13 mouse cellular contexts compared by ENCODE assay signal in genomic region chr2:69035457-69035856, GRCm38 (mm10).
"Had no signal": no experiment of that assay in that cellular context is flagged by ENCODE, and none has a peak within 500 bp of the region (broad histone marks: within the 10 kb centered on the region; RNA-seq: fewer than 3 reads in every experiment).

No protein-coding gene starts in this region.

- H3K4me1 ChIP-seq: limb, embryonic 15.5 days; liver, embryonic 12.5 days had no signal

- H3K36me3 ChIP-seq: limb, embryonic 15.5 days; liver, embryonic 12.5 days; midbrain, embryonic 13.5 days had no signal

- H3K4me3 ChIP-seq: left cerebral cortex, adult 2 months; limb, embryonic 15.5 days; liver, embryonic 12.5 days; midbrain, embryonic 13.5 days had no signal

- H3K9me3 ChIP-seq: limb, embryonic 15.5 days; liver, embryonic 12.5 days; midbrain, embryonic 13.5 days had no signal

- DNase-seq: kidney, adult 18-20 months; kidney, postnatal 14 days; lung, embryonic 14.5 days; lung, postnatal 10 days; lung, postnatal 4 days; right cerebral cortex, postnatal 4 days; spleen, adult 18-20 months; thymus, adult 2 months; thymus, postnatal 25 days had no signal

- H3K4me2 ChIP-seq: limb, embryonic 15.5 days; liver, embryonic 12.5 days; lung, embryonic 14.5 days; midbrain, embryonic 13.5 days had no signal

- H3K9ac ChIP-seq: limb, embryonic 15.5 days; liver, embryonic 12.5 days; lung, embryonic 14.5 days; midbrain, embryonic 13.5 days had no signal

- ATAC-seq: liver, embryonic 12.5 days; midbrain, embryonic 13.5 days had no signal

- H3K27me3 ChIP-seq: limb, embryonic 15.5 days; liver, embryonic 12.5 days; midbrain, embryonic 13.5 days had no signal

- H3K27ac ChIP-seq: left cerebral cortex, adult 2 months; limb, embryonic 15.5 days; liver, embryonic 12.5 days; midbrain, embryonic 13.5 days had no signal
